Mouse (Mus musculus) MEL-GATA-1-ER (cell line): ENCODE measurements around the gene Gli2.

ENCODE experiments used
- DNase-seq: peaks from one replicate; pipeline ENCODE4 v3.0.0-alpha.2; 2012; ENCODE audit warnings: low read depth; ENCODE audit errors: extremely low read depth

The Gli2 gene

DNA sequence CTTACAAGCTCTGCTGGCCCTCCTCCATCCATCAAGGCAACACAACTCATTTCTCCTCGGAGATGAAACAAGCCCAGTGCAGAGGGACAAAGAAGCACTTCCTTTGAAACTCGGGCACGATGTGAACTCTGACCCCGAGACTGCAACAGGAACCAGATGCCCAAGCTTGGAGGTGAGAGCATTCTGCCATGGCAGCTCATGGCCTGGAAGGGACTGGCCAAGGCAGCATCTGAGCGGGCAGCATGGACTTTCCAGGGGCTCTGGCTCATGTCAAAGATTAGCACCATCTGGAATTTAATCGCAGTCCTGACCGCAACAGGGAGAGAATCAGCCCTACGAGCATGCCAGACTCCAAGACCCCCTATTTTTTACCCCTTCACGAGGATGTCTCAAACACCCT is 148.5 kb downstream of the Gli2 start:
- no peak for DNase-seq

GRCm38 (mm10) chr1:118904431-118904830 is 149.0 kb downstream of the Gli2 start:
- DNase-seq, result no peak

- no peak for DNase-seq
Observed at GRCm38 (mm10) chr1:118903742-118904141, 149.7 kb downstream of the Gli2 start.

DNA sequence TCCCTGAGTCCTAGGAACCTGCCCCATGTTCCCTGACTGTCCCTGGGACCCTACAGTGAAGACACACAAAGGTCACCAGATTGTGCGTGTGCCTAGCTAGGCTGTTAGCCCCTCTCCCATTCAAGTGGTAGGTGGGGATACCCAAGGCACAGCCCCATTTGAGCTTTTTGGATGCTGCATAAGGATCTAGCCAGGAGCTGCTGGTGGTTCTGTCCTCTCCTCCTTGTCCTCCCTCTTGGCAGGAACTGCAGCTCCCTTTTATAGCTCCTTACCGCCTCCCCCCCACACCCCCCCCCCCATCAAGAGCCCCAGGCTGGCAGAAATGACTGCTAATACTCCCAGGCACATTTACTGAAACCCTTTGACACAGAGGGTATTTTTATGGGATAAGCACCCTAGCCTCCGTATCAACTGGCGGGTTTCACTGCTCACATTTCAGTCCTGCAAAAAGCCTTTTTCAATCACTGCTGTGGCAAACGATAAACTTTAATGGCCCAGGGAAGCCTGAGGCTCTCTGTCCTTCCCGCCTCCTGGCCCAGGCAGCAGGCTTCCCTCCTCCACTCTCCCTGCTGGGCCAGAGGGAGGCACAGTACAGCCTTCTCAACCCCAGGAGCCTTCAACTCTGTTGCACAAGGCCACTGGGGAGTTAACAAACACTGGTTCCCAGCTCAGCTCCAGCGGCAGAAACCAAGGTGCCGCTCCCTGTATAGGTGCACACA is 151.4 kb downstream of the Gli2 start:
- DNase-seq, result no peak

DNA sequence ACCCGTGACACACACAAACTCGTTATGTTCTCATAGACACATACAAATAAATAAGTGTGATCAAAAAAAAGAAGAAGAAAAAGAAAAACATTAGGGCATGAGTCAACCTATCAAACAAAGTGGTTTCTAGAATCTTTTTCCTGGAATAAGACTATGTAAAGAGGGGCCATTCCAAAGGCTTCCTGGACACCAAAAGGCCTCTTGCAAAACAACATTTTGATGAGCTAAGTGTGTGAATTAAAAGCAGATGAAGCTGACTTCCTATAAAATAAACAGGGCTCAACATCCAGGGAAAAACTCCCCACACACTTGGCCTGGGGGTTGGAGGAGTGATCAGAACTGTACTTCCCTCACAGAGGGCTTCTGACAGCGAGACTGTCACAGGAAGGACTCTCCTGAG is 155.1 kb downstream of the Gli2 start:
- DNase-seq, result no peak

DNA sequence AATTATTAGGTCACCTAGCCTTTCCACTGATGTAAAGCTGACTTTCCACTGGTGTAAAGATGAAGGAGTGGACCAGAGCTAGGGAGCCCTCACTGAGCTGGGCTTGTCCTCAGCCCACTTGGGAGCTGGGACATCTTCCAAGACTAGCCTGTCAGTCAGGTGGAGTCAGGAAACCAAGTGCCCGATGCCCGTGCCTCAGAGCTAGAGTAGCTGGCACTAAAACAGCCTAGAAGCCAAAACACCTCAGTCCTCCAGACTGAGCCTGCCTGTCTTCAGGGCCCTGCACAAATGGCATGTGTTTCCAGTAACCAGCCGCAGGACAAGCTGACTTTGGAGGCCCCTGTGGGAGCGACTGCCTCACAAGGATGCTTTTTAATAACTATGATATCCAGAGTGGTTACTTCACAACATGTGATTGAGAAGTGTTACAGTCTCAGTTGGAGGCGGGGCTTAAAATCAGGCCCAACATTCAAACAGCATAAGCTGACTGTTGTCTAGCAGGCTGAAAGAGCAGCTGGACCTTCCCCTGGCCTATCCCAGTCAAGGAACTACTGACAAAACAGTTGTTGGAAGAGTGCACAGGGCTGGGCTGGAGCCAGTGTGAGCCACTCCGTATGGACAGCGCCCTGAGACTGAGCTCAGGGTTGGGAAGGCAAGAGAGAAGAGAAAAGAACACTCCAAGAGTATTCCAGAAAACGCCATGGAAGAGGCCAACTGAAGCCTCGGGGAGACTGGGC is 158.2 kb downstream of the Gli2 start:
- DNase-seq, result no peak

DNA sequence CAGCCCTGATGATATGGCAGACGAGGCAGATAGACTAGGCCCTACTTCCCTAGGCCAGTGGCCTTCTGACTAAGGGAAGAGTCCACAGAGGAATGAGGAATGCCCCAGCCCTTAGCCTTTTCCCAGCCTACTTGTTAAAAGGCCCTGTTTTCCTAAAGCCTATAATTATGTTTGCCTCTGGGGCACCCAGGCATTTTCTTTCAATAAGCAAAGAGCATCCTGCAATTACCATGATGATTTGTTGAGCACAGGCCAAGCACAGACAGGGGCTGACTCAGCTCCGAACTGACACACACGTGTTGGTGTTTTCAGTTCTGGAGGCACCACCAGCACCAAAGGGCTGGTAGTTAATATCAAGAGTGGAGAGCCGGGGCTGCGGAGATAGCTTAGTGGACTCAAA is 162.0 kb downstream of the Gli2 start:
- DNase-seq, result no peak

GRCm38 (mm10) chr1:118890125-118890875 is 163.1 kb downstream of the Gli2 start:
- no peak for DNase-seq

- DNase-seq, result no peak
Observed at GRCm38 (mm10) chr1:118880781-118881247, 172.6 kb downstream of the Gli2 start.

DNA sequence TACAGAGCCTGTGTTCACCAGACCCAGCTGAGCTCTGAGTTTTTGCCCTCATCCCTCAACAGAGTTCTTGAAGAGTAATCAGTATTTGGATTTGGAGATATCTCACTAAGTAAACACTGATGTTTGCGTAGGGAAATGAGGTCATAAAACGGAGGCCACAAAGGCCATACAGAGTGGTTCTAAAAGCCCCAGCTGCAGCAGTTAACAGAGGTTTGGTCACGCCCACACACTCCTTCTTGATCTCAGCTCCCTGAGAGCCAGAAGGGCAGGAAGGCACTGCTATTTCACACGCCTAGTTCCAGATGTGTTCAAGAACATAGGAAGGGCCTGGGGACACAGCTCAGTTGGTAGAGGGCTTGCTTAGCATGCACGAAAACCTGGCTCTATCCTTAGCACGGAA is 175.1 kb downstream of the Gli2 start:
- no peak for DNase-seq

GRCm38 (mm10) chr1:118875227-118875626 is 178.2 kb downstream of the Gli2 start:
- DNase-seq, result no peak

GRCm38 (mm10) chr1:118873559-118873958 is 179.9 kb downstream of the Gli2 start:
- DNase-seq, result no peak

- no peak for DNase-seq
Observed at GRCm38 (mm10) chr1:118864735-118865134, 188.7 kb downstream of the Gli2 start.

GRCm38 (mm10) chr1:118864031-118864430 is 189.4 kb downstream of the Gli2 start:
- no peak for DNase-seq

GRCm38 (mm10) chr1:118858101-118858500 is 195.3 kb downstream of the Gli2 start:
- DNase-seq, result no peak

DNA sequence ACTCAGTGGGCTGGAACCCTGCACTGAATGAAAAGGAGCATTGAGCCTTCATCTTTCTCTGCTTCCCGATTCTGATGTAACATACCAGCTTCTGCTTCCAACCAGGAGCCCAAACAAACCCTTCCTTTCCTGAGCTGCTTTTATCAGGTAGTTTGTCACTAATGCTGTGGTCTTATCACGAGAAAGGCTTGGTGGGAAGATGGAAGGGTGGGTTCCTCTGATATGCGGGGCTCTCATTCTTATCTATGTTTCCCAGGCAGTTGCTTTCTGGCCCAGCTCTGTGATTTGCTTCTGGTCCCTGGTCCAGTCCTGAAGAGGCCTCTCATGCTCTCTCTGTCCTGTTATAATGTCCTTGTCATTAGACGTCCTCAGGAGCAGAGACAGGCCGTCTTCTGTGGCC is 222.8 kb downstream of the Gli2 start:
- DNase-seq, result no peak

DNA sequence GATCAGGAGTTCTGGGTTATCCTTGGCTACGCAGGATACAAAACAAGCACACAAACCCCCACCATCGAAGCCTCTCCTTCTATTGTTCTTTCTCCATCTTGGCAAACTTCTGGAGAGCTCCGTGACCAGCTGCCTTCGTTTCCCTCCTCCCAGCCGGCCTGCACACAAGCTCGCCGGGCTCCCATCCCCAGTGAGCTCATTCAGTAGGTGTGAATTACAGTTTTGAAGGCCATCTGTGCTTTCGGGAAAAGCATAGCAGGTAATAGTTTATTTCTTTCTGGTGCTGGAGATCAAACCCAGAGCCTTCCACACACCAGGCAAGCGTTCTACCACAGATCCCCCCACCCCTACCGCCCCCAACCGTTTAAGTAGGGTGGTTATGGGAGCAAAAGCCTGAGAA is 226.8 kb downstream of the Gli2 start:
- DNase-seq, result no peak

GRCm38 (mm10) chr1:118825467-118826219 is 227.8 kb downstream of the Gli2 start:
- DNase-seq, result no peak

GRCm38 (mm10) chr1:118825035-118825434 is 228.4 kb downstream of the Gli2 start:
- DNase-seq, result no peak

GRCm38 (mm10) chr1:118822258-118822657 is 231.2 kb downstream of the Gli2 start:
- no peak for DNase-seq

DNA sequence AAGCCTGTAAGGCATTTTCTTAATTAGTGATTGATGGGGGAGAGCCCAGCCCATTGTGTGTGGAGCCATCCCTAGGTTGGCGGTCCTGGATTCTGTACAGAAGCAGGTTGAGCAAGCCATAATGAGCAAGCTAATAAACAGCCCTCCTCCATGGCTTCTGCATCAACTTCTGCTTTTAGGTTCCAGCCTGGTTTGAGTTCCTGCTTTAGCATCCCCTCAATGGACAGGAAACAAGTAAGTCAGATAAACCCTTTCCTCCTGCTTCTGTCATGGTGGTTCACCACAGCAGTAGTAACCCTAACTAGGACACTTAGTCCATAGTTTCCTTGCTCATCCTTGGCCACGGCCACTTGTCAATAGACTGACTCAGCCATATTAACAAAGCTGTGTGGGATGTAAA is 238.4 kb downstream of the Gli2 start:
- DNase-seq, result no peak
